Mouse (Mus musculus): ENCODE measurements around the gene Akp3.

Gene Akp3

DNA sequence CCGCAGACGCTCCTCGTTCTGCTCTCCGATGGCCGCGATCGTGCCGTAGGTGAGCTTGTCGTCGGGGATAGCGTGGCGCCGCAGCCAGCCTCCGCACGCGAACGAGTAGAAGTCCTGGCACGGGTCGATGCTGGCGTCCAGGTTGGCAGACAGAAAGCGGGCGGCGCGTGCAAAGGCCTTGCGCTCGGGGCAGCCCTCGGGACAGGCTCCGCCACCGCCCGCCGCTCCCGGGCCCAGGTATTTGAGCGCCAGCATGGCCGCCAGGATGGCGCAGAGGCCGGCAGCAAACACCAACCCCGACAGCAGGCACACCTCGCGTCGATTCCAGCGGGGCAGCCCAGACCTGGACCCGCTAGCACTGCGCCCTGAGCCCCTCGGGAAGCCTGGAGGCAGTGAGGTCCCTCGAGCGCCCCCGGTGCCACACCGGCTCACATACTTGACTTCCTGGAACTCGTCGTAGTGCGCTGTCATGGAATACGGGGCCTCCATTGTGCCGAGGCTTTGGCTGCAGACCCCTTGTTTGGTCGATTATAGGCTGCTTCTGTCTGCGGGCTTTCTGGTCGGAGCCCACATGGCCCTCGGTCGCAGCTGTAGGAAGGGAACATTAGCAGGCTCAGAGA lies 29.8 kb downstream of the Akp3 start:
- no peak for DNase-seq (ENCODE audit: low spot score)

DNA sequence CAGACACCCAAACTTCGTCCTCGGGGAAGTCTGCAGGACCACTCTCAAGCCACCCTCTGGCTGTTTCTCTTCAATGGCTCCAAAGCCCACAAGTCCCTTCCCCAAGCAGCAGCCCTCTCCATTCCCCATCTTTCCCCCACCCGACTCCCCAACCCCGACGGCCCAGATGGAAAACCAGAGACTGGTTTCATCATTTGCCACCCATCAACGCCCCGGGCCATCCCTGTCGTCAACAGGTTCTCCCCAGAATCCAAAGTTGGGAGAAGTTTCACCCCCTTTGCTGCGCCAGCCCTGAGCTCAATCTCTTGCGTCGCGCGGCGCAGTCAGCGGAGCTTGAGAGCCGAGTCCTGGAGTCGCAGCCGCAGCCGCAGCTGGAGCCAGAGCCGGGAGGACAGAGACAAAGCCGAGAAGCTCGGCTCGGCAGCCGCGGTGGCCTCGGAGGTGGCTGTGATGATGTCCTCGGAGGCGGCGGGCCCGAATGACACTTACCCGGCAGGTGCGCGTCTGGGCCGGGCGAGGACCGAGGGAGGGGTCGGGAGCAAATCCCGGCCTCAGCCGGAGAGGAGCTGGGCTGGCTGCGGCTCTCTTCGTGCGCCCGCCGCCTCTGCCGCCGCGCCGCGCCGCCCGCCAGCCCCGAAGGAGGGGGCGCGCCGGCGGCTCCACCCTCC lies 30.9 kb downstream of the Akp3 start:
- no peak for DNase-seq (ENCODE audit: low spot score)

- no peak for DNase-seq (ENCODE audit: low spot score)
Observed at GRCm38 (mm10) chr1:87156199-87156587, 31.4 kb downstream of the Akp3 start, which contains the start of gene Ecel1. Gene Ecel1, minus strand, starts transcription at chr1:87156521.

GRCm38 (mm10) chr1:87159396-87159795 lies 34.6 kb downstream of the Akp3 start:
- DNase-seq (ENCODE audit: low spot score) = no peak

GRCm38 (mm10) chr1:87164164-87164795 lies 39.5 kb downstream of the Akp3 start:
- no peak for DNase-seq (ENCODE audit: low spot score)

- no peak for DNase-seq (ENCODE audit: low spot score)
Observed at GRCm38 (mm10) chr1:87164796-87165184, 40.0 kb downstream of the Akp3 start.

- DNase-seq (ENCODE audit: low spot score) = no peak
Observed at GRCm38 (mm10) chr1:87170458-87170857, 45.7 kb downstream of the Akp3 start.

GRCm38 (mm10) chr1:87171312-87171711 lies 46.5 kb downstream of the Akp3 start:
- no peak for DNase-seq (ENCODE audit: low spot score)

GRCm38 (mm10) chr1:87172316-87172715 lies 47.5 kb downstream of the Akp3 start:
- DNase-seq (ENCODE audit: low spot score) = no peak

- DNase-seq (ENCODE audit: low spot score) = peak; percentile 37
Observed at GRCm38 (mm10) chr1:87174006-87174955, 49.5 kb downstream of the Akp3 start.

DNA sequence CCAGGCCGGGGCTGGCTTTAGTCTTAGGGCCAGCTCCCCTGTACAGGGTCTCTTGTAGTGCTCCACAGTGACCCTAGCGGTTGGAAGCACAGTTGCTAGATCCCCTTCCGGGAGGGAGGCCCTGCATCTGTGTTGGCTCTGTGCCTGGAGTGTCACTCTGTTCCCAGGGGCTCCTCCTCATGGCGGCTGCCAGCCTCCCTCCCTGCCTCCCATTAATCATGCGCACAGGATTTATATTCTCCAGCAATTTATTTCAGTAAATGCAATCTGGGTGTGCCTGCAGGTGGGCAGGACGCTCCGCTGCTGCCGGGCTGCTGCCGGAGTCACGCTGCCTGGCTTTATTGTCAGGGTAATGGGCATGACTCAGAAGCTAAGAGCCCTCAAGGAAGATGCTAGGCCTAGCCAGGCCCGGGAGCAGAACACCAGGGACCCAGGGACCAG lies 51.1 kb downstream of the Akp3 start:
- DNase-seq (ENCODE audit: low spot score) = no peak

All from c-Kit-positive CD71-positive TER-119-positive erythroid progenitor cells, embryonic 14.5 days (primary cell).